Mouse (Mus musculus) ES-E14 (cell line): ENCODE data around the gene Itga10. TPM values are rescaled to one million over a fixed set of nuclear protein-coding genes. Genes with fewer than 3 reads are reported as not detected.
A peak's percentile ranks its signal among the peaks of the same experiment; 100 is the strongest.

ENCODE experiments used
- DNase-seq: peaks from one replicate; pipeline ENCODE4 v3.0.0-alpha.2; 2013; ENCODE audit warnings: low read depth, low spot score
- H3K27ac ChIP-seq: 2 replicates; pipeline ENCODE4 v1.5.1; 2012; ENCODE audit warnings: low read depth, mild to moderate bottlenecking, low read length, moderate library complexity, mixed read lengths; ENCODE audit not compliant: poor library complexity, insufficient read depth, severe bottlenecking
- H3K36me3 ChIP-seq: 2 replicates; pipeline ENCODE4 v1.6.1; 2012; ENCODE audit warnings: mild to moderate bottlenecking, low read length, moderate library complexity, mixed read lengths; ENCODE audit not compliant: control insufficient read depth, poor library complexity, insufficient read depth, severe bottlenecking
- H3K4me1 ChIP-seq, 2 experiments: fragments of 150-350 bp in 1 of 2; sonication (generic) in 1 of 2; 2 replicates each; pipeline ENCODE4 v1.6.1; 2012; ENCODE audit warnings: low read length in 2 of 2, mild to moderate bottlenecking in 1 of 2, mixed read lengths in 1 of 2; ENCODE audit not compliant: control insufficient read depth in 2 of 2, insufficient read depth in 2 of 2, poor library complexity in 1 of 2
- H3K4me3 ChIP-seq, 2 experiments: fragments of 150-350 bp in 1 of 2; sonication (generic) in 1 of 2; 2 replicates each; pipeline ENCODE4 v1.5.1; 2012; ENCODE audit warnings: low read length in 2 of 2, low read depth in 1 of 2, mild to moderate bottlenecking in 1 of 2, mixed read lengths in 1 of 2; ENCODE audit not compliant: insufficient read depth in 1 of 2, poor library complexity in 1 of 2, severe bottlenecking in 1 of 2
- H3K9ac ChIP-seq: 2 replicates; pipeline ENCODE4 v1.6.1; 2012; ENCODE audit warnings: low read depth, mild to moderate bottlenecking, low read length, mixed read lengths; ENCODE audit not compliant: poor library complexity, insufficient read depth, severe bottlenecking
- H3K9me3 ChIP-seq: fragments of 150-350 bp; sonication (generic); 2 replicates; pipeline ENCODE4 v1.6.1; 2012; ENCODE audit warnings: low read depth, mild to moderate bottlenecking, low read length; ENCODE audit not compliant: control insufficient read depth, insufficient read depth
- CHD2 ChIP-seq: IDR thresholded peaks from 2 replicates; pipeline ENCODE4 v1.6.1; 2014; ENCODE audit warnings: mild to moderate bottlenecking, low read depth, low read length, inconsistent platforms
- HCFC1 ChIP-seq: IDR thresholded peaks from 2 replicates; pipeline ENCODE4 v1.6.1; 2012; ENCODE audit warnings: low read length, inconsistent platforms, borderline replicate concordance; ENCODE audit not compliant: insufficient read depth
- MAFK ChIP-seq: IDR thresholded peaks from 2 replicates; pipeline ENCODE4 v1.6.1; 2014; ENCODE audit warnings: mild to moderate bottlenecking, low read depth, low read length, inconsistent platforms; ENCODE audit not compliant: insufficient read depth
- ZC3H11A ChIP-seq: IDR thresholded peaks from 2 replicates; pipeline ENCODE4 v1.6.1; 2012; ENCODE audit warnings: low read depth, mild to moderate bottlenecking, inconsistent platforms, low read length, borderline replicate concordance
- ZNF384 ChIP-seq: IDR thresholded peaks from 2 replicates; pipeline ENCODE4 v1.6.1; 2012; ENCODE audit warnings: low read depth, low read length, inconsistent platforms
- in situ Hi-C, 2 experiments: fragments of 600-800 bp; cut with MboI; formaldehyde crosslinking; loops; one replicate each; pipeline ENCODE4 v1.15.1; 2025; ENCODE audit warnings: low sequenced_read_pairs in 2 of 2, inconsistent platforms in 1 of 2; ENCODE audit not compliant: unreplicated experiment in 2 of 2
- total RNA-seq: library from RNA; depleted of rRNA; stranded (reverse); fragments of 300-350 nt; gene quantifications from 2 replicates; pipeline ENCODE4 v1.2.3, GENCODE M21; 2012; rRNA removed

The Itga10 gene
- total RNA-seq, 1 experiment: 1.7 TPM

GRCm38 (mm10) chr3:96707903-96708683 lies 62.7 kb downstream of the Itga10 start, which contains the start of gene Nudt17:
Gene Nudt17 (minus strand): TSS chr3:96708562.
- DNase-seq: no peak
- Histone ChIP-seq H3K9ac (peak within 1 kb of the TSS; percentile 84), H3K4me1 (peaks cover 0 to 17% of the 10 kb centered on the region in 2 experiments; a peak in 1 of 4 replicates), H3K27ac (no peak within 1 kb of the TSS), H3K4me3 (peak within 1 kb of the TSS; percentile 81 to 84), H3K9me3 (no peaks in the 10 kb centered on the region), H3K36me3 (peaks cover 36% of the 10 kb centered on the region)
- no peak for TF ChIP-seq HCFC1
- no peak for TF ChIP-seq CHD2
- in situ Hi-C loops: loop anchor here in 1 of 2 experiments (5.0 kb wide), 1 partner anchor 41 kb away; no protein-coding TSS in a partner anchor

- no peak for TF ChIP-seq ZNF384
- no peak for TF ChIP-seq ZC3H11A
- no peak for TF ChIP-seq CHD2
- no peak for TF ChIP-seq HCFC1
- TF ChIP-seq MAFK: no peak
- Histone ChIP-seq H3K4me1 (peaks cover 0 to 12% of the 10 kb centered on the region in 2 experiments; a peak in 1 of 4 replicates), H3K4me3 (no peak overlapping the region; a peak in 1 of 4 replicates), H3K9me3 (no peaks in the 10 kb centered on the region), H3K9ac (no peak overlapping the region), H3K27ac (no peak overlapping the region), H3K36me3 (peaks cover 34% of the 10 kb centered on the region)
- no peak for DNase-seq
- in situ Hi-C loops: loop anchor here in 1 of 2 experiments (5.0 kb wide), 1 partner anchor 41 kb away; no protein-coding TSS in a partner anchor
These were observed 63.3 kb downstream of the Itga10 start for GRCm38 (mm10) chr3:96708684-96709064.

Other genes with a start within 250 kb of the Itga10 start
- not detected in 2 replicates for gene BC107364, start 193.3 kb upstream of the Itga10 start, total RNA-seq
- gene Hfe2, start 120.4 kb upstream of the Itga10 start, total RNA-seq: 1.0 and 1.2 TPM in 2 replicates
- gene Txnip, start 87.6 kb upstream of the Itga10 start, total RNA-seq: 128 and 161 TPM in 2 replicates
- gene Gm16253, start 68.6 kb upstream of the Itga10 start, total RNA-seq: 1.8 and 2.0 TPM in 2 replicates
- gene Polr3gl, start 51.4 kb upstream of the Itga10 start, total RNA-seq: 5.7 and 8.1 TPM in 2 replicates
- 0.67 and 1.1 TPM in 2 replicates for gene Ankrd34a, start 48.9 kb upstream of the Itga10 start, total RNA-seq
- gene Lix1l, start 44.4 kb upstream of the Itga10 start, total RNA-seq: 2.6 and 4.6 TPM in 2 replicates
- gene Rbm8a, start 15.7 kb upstream of the Itga10 start, total RNA-seq: 115 and 140 TPM in 2 replicates
- gene Pex11b, start 10.2 kb upstream of the Itga10 start, total RNA-seq: 15.6 and 23.6 TPM in 2 replicates
- 0.13 and 0.21 TPM in 2 replicates for gene Gm42957, start 10.1 kb upstream of the Itga10 start, total RNA-seq
- 3.7 and 5.7 TPM in 2 replicates for gene Ankrd35, start 24.5 kb downstream of the Itga10 start, total RNA-seq
- 14.6 and 27.9 TPM in 2 replicates for gene Pias3, start 50.8 kb downstream of the Itga10 start, total RNA-seq
- 7.4 and 13.5 TPM in 2 replicates for gene Nudt17, start 63.0 kb downstream of the Itga10 start, total RNA-seq
- 21.0 and 22.2 TPM in 2 replicates for gene Polr3c, start 82.0 kb downstream of the Itga10 start, total RNA-seq
- gene Rnf115, start 82.1 kb downstream of the Itga10 start, total RNA-seq: 16.9 and 22.1 TPM in 2 replicates
- 1.6 and 3.0 TPM in 2 replicates for gene Pdzk1, start 183.7 kb downstream of the Itga10 start, total RNA-seq
- 0.21 and 0.36 TPM in 2 replicates for gene Cd160, start 183.8 kb downstream of the Itga10 start, total RNA-seq